Mouse (Mus musculus): ENCODE measurements around the gene Clasp1. TPM values are rescaled to one million over a fixed set of nuclear protein-coding genes. Genes with fewer than 3 reads are reported as not detected.
A peak's percentile ranks its signal among the peaks of the same experiment; 100 is the strongest.

Gene Clasp1
- polyA plus RNA-seq, 1 experiment from 2014 or later = 84.0 TPM

- Histone ChIP-seq H3K9me3 (ENCODE audit: control insufficient read depth, low read length) (no peaks in the 10 kb centered on the region), H3K4me2 (ENCODE audit: low read length) (no peak overlapping the region), H3K27me3 (replicated peaks; ENCODE audit: control insufficient read depth, insufficient read depth, low read length) (no peaks in the 10 kb centered on the region), H3K9ac (ENCODE audit: low read depth, low read length) (no peak overlapping the region), H3K4me3 (ENCODE audit: low read length) (no peak overlapping the region), H3K27ac (ENCODE audit: low read depth, low read length) (no peak overlapping the region), H3K4me1 (ENCODE audit: control insufficient read depth, insufficient read depth, low read depth, low read length) (no peaks in the 10 kb centered on the region), H3K36me3 (ENCODE audit: control insufficient read depth, insufficient read depth, low read length) (peaks cover 5% of the 10 kb centered on the region; the same call in 1 of the 2 replicates)
- 81% methylated on average over 8 of the region's 8 CpGs for WGBS
- no peak for ATAC-seq
Measured at GRCm38 (mm10) chr1:118419399-118419798, 30.5 kb downstream of the Clasp1 start.

- Histone ChIP-seq H3K4me3 (ENCODE audit: low read length) (no peak overlapping the region), H3K27me3 (replicated peaks; ENCODE audit: control insufficient read depth, insufficient read depth, low read length) (no peaks in the 10 kb centered on the region), H3K4me1 (ENCODE audit: control insufficient read depth, insufficient read depth, low read depth, low read length) (no peaks in the 10 kb centered on the region), H3K9ac (ENCODE audit: low read depth, low read length) (no peak overlapping the region), H3K9me3 (ENCODE audit: control insufficient read depth, low read length) (no peaks in the 10 kb centered on the region), H3K36me3 (ENCODE audit: control insufficient read depth, insufficient read depth, low read length) (peaks cover 5% of the 10 kb centered on the region; the same call in 1 of the 2 replicates), H3K27ac (ENCODE audit: low read depth, low read length) (no peak overlapping the region), H3K4me2 (ENCODE audit: low read length) (no peak overlapping the region)
- WGBS = 85% methylated on average over 3 of the region's 3 CpGs
- ATAC-seq = no peak
Measured at GRCm38 (mm10) chr1:118421149-118421548, 32.3 kb downstream of the Clasp1 start.

DNA sequence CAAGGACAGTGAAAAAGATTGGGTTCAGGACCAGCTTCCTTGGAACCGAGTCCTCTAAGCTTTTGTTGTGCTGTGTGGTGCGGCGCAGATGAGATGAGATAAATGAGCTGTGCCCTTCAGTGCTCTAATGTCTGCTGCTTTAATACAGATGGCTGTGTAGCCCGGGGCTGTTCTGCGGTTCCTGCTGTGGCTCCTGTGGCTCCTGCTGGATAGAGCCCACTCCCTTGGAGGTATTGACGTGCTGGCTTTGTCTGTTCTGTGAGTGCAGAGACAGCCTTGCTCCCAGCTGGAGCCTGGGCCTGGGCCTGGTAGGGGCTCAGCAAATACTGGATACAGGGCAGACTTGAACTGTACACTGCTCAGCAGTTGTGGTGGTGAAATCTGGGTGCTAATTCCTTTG lies 34.0 kb downstream of the Clasp1 start:
- Histone ChIP-seq H3K27ac (ENCODE audit: low read depth, low read length) (no peak overlapping the region), H3K4me3 (ENCODE audit: low read length) (no peak overlapping the region), H3K27me3 (replicated peaks; ENCODE audit: control insufficient read depth, insufficient read depth, low read length) (no peaks in the 10 kb centered on the region), H3K36me3 (ENCODE audit: control insufficient read depth, insufficient read depth, low read length) (peaks cover 5% of the 10 kb centered on the region; the same call in 1 of the 2 replicates), H3K9ac (ENCODE audit: low read depth, low read length) (no peak overlapping the region), H3K4me2 (ENCODE audit: low read length) (no peak overlapping the region), H3K4me1 (ENCODE audit: control insufficient read depth, insufficient read depth, low read depth, low read length) (no peaks in the 10 kb centered on the region), H3K9me3 (ENCODE audit: control insufficient read depth, low read length) (no peaks in the 10 kb centered on the region)
- 42% methylated on average over 6 of the region's 6 CpGs for WGBS
- ATAC-seq = peak; percentile 53

DNA sequence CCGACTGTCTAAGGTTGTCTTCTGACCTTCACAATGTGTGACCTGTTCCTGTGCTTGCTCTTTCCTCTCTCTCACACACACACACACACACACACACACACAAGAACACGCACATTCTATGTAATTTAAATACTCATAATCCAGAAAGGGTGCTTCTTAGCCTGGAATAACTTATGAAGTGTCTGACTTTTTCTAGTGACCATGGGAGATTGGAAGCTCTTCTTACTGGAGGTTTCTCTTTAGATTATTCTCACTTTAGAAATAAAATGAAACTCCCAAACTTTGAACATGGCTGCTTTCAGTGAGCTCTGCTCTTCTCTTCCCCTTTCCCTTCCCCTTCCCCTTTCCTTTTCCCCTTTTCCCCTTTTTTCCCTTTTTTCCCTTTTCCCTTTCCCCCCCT lies 37.1 kb downstream of the Clasp1 start:
- H3K27me3 ChIP-seq (replicated peaks; ENCODE audit: control insufficient read depth, insufficient read depth, low read length) = no peaks in the 10 kb centered on the region
- H3K4me2 ChIP-seq (ENCODE audit: low read length) = no peak overlapping the region
- no peak overlapping the region for H3K4me3 ChIP-seq (ENCODE audit: low read length)
- no peak for ATAC-seq
- peaks cover 1% of the 10 kb centered on the region; the same call in 1 of the 2 replicates for H3K36me3 ChIP-seq (ENCODE audit: control insufficient read depth, insufficient read depth, low read length)
- no peak overlapping the region for H3K27ac ChIP-seq (ENCODE audit: low read depth, low read length)
- WGBS = 98% methylated on average over 2 of the region's 2 CpGs
- no peak overlapping the region for H3K9ac ChIP-seq (ENCODE audit: low read depth, low read length)
- H3K9me3 ChIP-seq (ENCODE audit: control insufficient read depth, low read length) = no peaks in the 10 kb centered on the region
- H3K4me1 ChIP-seq (ENCODE audit: control insufficient read depth, insufficient read depth, low read depth, low read length) = no peaks in the 10 kb centered on the region

GRCm38 (mm10) chr1:118428354-118429084 lies 39.7 kb downstream of the Clasp1 start:
- 87% methylated on average over 6 of the region's 6 CpGs for WGBS
- H3K9me3 ChIP-seq (ENCODE audit: control insufficient read depth, low read length) = no peaks in the 10 kb centered on the region
- H3K4me1 ChIP-seq (ENCODE audit: control insufficient read depth, insufficient read depth, low read depth, low read length) = no peaks in the 10 kb centered on the region

GRCm38 (mm10) chr1:118431548-118431947 lies 42.7 kb downstream of the Clasp1 start:
- ATAC-seq = no peak
- Histone ChIP-seq H3K4me2 (ENCODE audit: low read length) (no peak overlapping the region), H3K27ac (ENCODE audit: low read depth, low read length) (no peak overlapping the region), H3K4me3 (ENCODE audit: low read length) (no peak overlapping the region), H3K36me3 (ENCODE audit: control insufficient read depth, insufficient read depth, low read length) (no peaks in the 10 kb centered on the region), H3K9me3 (ENCODE audit: control insufficient read depth, low read length) (no peaks in the 10 kb centered on the region), H3K4me1 (ENCODE audit: control insufficient read depth, insufficient read depth, low read depth, low read length) (peaks cover 8% of the 10 kb centered on the region; the same call in 1 of the 2 replicates), H3K9ac (ENCODE audit: low read depth, low read length) (no peak overlapping the region), H3K27me3 (replicated peaks; ENCODE audit: control insufficient read depth, insufficient read depth, low read length) (no peaks in the 10 kb centered on the region)
- 86% methylated on average over 4 of the region's 4 CpGs for WGBS

More at GRCm38 (mm10) chr1:118428354-118429084, 39.7 kb downstream of the Clasp1 start:
- no peak overlapping the region for H3K27ac ChIP-seq (ENCODE audit: low read depth, low read length)
- no peak overlapping the region for H3K4me2 ChIP-seq (ENCODE audit: low read length)
- no peaks in the 10 kb centered on the region for H3K27me3 ChIP-seq (replicated peaks; ENCODE audit: control insufficient read depth, insufficient read depth, low read length)
- H3K9ac ChIP-seq (ENCODE audit: low read depth, low read length) = no peak overlapping the region
- H3K36me3 ChIP-seq (ENCODE audit: control insufficient read depth, insufficient read depth, low read length) = no peaks in the 10 kb centered on the region
- no peak for ATAC-seq
- no peak overlapping the region for H3K4me3 ChIP-seq (ENCODE audit: low read length)

DNA sequence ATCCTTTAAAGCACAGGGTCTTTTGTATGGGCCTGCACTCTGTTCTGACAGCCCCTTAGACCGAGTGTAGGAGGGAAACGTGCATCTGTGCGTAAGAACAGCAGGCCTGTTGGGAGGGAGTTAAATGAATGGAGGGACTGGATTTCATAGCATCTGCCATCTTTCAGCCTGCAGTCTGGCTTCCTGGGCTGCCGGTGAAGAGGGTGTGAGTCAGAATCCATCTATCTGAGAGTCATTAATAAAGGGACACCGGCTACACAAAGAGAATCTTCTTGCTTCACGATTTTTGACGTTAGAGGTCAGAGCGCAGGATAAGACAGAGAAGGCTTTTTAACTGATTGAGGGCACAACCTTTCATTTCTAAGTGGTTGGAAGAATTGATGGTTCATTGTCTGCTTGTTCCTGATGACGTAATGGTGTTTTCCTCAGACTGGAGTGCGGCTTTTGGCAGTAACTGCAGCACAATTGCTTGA lies 46.2 kb downstream of the Clasp1 start:
- peak overlapping the region; percentile 28 for H3K4me2 ChIP-seq (ENCODE audit: low read length)
- H3K36me3 ChIP-seq (ENCODE audit: control insufficient read depth, insufficient read depth, low read length) = no peaks in the 10 kb centered on the region
- 34% methylated on average over 10 of the region's 10 CpGs for WGBS
- H3K27ac ChIP-seq (ENCODE audit: low read depth, low read length) = peak overlapping the region; percentile 59
- no peaks in the 10 kb centered on the region for H3K9me3 ChIP-seq (ENCODE audit: control insufficient read depth, low read length)
- H3K27me3 ChIP-seq (replicated peaks; ENCODE audit: control insufficient read depth, insufficient read depth, low read length) = no peaks in the 10 kb centered on the region
- H3K4me1 ChIP-seq (ENCODE audit: control insufficient read depth, insufficient read depth, low read depth, low read length) = peaks cover 13% of the 10 kb centered on the region
- peak overlapping the region; percentile 14; the same call in 1 of the 2 replicates for H3K9ac ChIP-seq (ENCODE audit: low read depth, low read length)
- ATAC-seq = peak; percentile 69
- 0 out of 2 replicates have a peak overlapping the region, but pooled peaks have one; percentile 1 for H3K4me3 ChIP-seq (ENCODE audit: low read length)

GRCm38 (mm10) chr1:118437856-118438255 lies 49.0 kb downstream of the Clasp1 start:
- ATAC-seq = 0 out of 2 replicates have a peak, but pooled peaks have one; percentile 7
- Histone ChIP-seq H3K36me3 (ENCODE audit: control insufficient read depth, insufficient read depth, low read length) (no peaks in the 10 kb centered on the region), H3K4me2 (ENCODE audit: low read length) (no peak overlapping the region), H3K27me3 (replicated peaks; ENCODE audit: control insufficient read depth, insufficient read depth, low read length) (no peaks in the 10 kb centered on the region), H3K4me3 (ENCODE audit: low read length) (no peak overlapping the region), H3K27ac (ENCODE audit: low read depth, low read length) (no peak overlapping the region), H3K9ac (ENCODE audit: low read depth, low read length) (no peak overlapping the region), H3K4me1 (ENCODE audit: control insufficient read depth, insufficient read depth, low read depth, low read length) (peaks cover 13% of the 10 kb centered on the region), H3K9me3 (ENCODE audit: control insufficient read depth, low read length) (no peaks in the 10 kb centered on the region)
- 83% methylated on average over 4 of the region's 4 CpGs for WGBS

DNA sequence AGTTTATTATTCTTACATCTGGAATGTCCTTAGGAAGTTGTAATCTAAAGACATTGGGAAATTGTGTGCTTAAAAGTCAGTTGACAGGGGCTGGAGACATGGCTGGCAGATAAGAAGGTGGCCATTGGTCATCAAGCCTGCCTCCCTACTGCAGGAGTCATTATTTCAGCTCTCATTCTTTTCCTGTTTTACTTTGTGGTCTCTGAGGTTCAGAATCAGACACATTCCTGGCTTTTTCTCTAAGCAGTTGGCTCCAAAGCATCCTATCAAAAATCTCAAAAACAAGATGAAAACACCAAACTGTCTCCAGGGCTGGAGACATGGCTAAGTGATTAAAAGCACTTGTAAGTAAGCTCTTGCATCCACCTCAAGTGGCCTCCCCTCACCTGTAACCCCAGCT lies 49.5 kb downstream of the Clasp1 start:
- H3K36me3 ChIP-seq (ENCODE audit: control insufficient read depth, insufficient read depth, low read length) = no peaks in the 10 kb centered on the region
- no peak overlapping the region for H3K27ac ChIP-seq (ENCODE audit: low read depth, low read length)
- H3K27me3 ChIP-seq (replicated peaks; ENCODE audit: control insufficient read depth, insufficient read depth, low read length) = no peaks in the 10 kb centered on the region
- H3K9me3 ChIP-seq (ENCODE audit: control insufficient read depth, low read length) = no peaks in the 10 kb centered on the region
- ATAC-seq = no peak
- H3K4me1 ChIP-seq (ENCODE audit: control insufficient read depth, insufficient read depth, low read depth, low read length) = peaks cover 13% of the 10 kb centered on the region
- no peak overlapping the region for H3K9ac ChIP-seq (ENCODE audit: low read depth, low read length)
- H3K4me2 ChIP-seq (ENCODE audit: low read length) = no peak overlapping the region
- no peak overlapping the region for H3K4me3 ChIP-seq (ENCODE audit: low read length)
